Mouse (Mus musculus) spleen, adult 2 months (tissue): ENCODE results near the gene Tap1.

Source experiments
- CTCF ChIP-seq: fragments of 200-500 bp; IDR thresholded peaks from 2 replicates; pipeline ENCODE4 v1.5.1; 2011; ENCODE audit warnings: mild to moderate bottlenecking, inconsistent platforms; ENCODE audit not compliant: insufficient read depth, insufficient read length, insufficient replicate concordance; ENCODE audit errors: extremely low read depth
- POLR2A ChIP-seq: fragments of 200-500 bp; IDR thresholded peaks from 2 replicates; pipeline ENCODE4 v1.6.1; 2011; ENCODE audit warnings: low read depth, low read length, inconsistent platforms

GRCm38 (mm10) chr17:34193468-34193867 lies 6.1 kb downstream of the Tap1 start:
- TF ChIP-seq CTCF (no peak), POLR2A (no peak)
